Mouse (Mus musculus) heart, adult 11 months (tissue): Measurements from ENCODE around the gene D10Wsu102e.
A peak's percentile ranks its signal among the peaks of the same experiment; 100 is the strongest.
"Not testable (repeated sequence)": the region's sequence is repeated elsewhere in the genome, so short reads cannot be mapped to it uniquely, and the experiment has no call there.

ENCODE experiments used
- DNase-seq: peaks from one replicate; pipeline ENCODE4 v3.0.0; 2022

Gene D10Wsu102e

GRCm38 (mm10) chr10:83400896-83401295 lies 40.9 kb downstream of the D10Wsu102e start:
- not testable (repeated sequence) for DNase-seq

GRCm38 (mm10) chr10:83405031-83405430 lies 45.0 kb downstream of the D10Wsu102e start:
- DNase-seq, result peak; percentile 74

- DNase-seq, result peak; percentile 53
Observed at GRCm38 (mm10) chr10:83405711-83406110, 45.7 kb downstream of the D10Wsu102e start.

- peak; percentile 74 for DNase-seq
Observed at GRCm38 (mm10) chr10:83407141-83407540, 47.1 kb downstream of the D10Wsu102e start.

GRCm38 (mm10) chr10:83418466-83418865 lies 58.4 kb downstream of the D10Wsu102e start:
- peak; percentile 63 for DNase-seq

- peak; percentile 82 for DNase-seq
Observed at GRCm38 (mm10) chr10:83448582-83448981, 88.6 kb downstream of the D10Wsu102e start.

- peak; percentile 6 for DNase-seq
Observed at GRCm38 (mm10) chr10:83457531-83457930, 97.5 kb downstream of the D10Wsu102e start.

GRCm38 (mm10) chr10:83475226-83475625 lies 115.2 kb downstream of the D10Wsu102e start:
- DNase-seq, result peak; percentile 78

- peak; percentile 74 for DNase-seq
Observed at GRCm38 (mm10) chr10:83477286-83477685, 117.3 kb downstream of the D10Wsu102e start.

GRCm38 (mm10) chr10:83490506-83490905 lies 130.5 kb downstream of the D10Wsu102e start:
- DNase-seq, result peak; percentile 79

GRCm38 (mm10) chr10:83497321-83497720 lies 137.3 kb downstream of the D10Wsu102e start:
- DNase-seq, result peak; percentile 66

- DNase-seq, result no peak
Observed at GRCm38 (mm10) chr10:83508962-83509660, 149.1 kb downstream of the D10Wsu102e start.

- no peak for DNase-seq
Observed at GRCm38 (mm10) chr10:83511304-83511703, 151.3 kb downstream of the D10Wsu102e start.

- DNase-seq, result no peak
Observed at GRCm38 (mm10) chr10:83513736-83514135, 153.7 kb downstream of the D10Wsu102e start.

GRCm38 (mm10) chr10:83520990-83521389 lies 161.0 kb downstream of the D10Wsu102e start:
- no peak for DNase-seq

GRCm38 (mm10) chr10:83524238-83524637 lies 164.2 kb downstream of the D10Wsu102e start:
- DNase-seq, result not testable (repeated sequence)

GRCm38 (mm10) chr10:83530384-83530967 lies 170.5 kb downstream of the D10Wsu102e start:
- no peak for DNase-seq

- DNase-seq, result peak; percentile 94
Observed at GRCm38 (mm10) chr10:83533258-83533909, 173.4 kb downstream of the D10Wsu102e start.

GRCm38 (mm10) chr10:83533910-83534283 lies 173.9 kb downstream of the D10Wsu102e start, which contains the start of gene Aldh1l2:
TSS of gene Aldh1l2 (minus strand) at chr10:83534140.
- peak; percentile 98 for DNase-seq

- no peak for DNase-seq
Observed at GRCm38 (mm10) chr10:83536436-83536835, 176.4 kb downstream of the D10Wsu102e start.
